Mouse (Mus musculus) hindbrain, postnatal 0 days (tissue): Measurements from ENCODE around the gene Tex9. TPM values are rescaled to one million over a fixed set of nuclear protein-coding genes. Genes with fewer than 3 reads are reported as not detected.

Source experiments
- ATAC-seq: fragments of 200-750 bp; cut with Nextera tagmentation; 2 replicates; pipeline ENCODE4 v1.8.0; 2017; ENCODE audit warnings: mild to moderate bottlenecking, moderate TSS enrichment, moderate library complexity
- DNase-seq: peaks from one replicate; pipeline ENCODE4 v3.0.0-alpha.2; 2015; ENCODE audit warnings: low spot score
- H3K27ac ChIP-seq: fragments of 300-500 bp; sonication (generic); 2 replicates; pipeline ENCODE4 v1.5.1; 2014; ENCODE audit warnings: mild to moderate bottlenecking
- H3K27me3 ChIP-seq: fragments of 300-500 bp; sonication (generic); 2 replicates; pipeline ENCODE4 v1.6.1; 2014; ENCODE audit warnings: low read length, mixed read lengths; ENCODE audit not compliant: insufficient read depth
- H3K36me3 ChIP-seq: fragments of 300-500 bp; sonication (generic); 2 replicates; pipeline ENCODE4 v1.6.1; 2014; ENCODE audit warnings: low read length, mixed read lengths; ENCODE audit not compliant: insufficient read depth
- H3K4me1 ChIP-seq: fragments of 300-500 bp; sonication (generic); 2 replicates; pipeline ENCODE4 v1.6.1; 2014; ENCODE audit warnings: antibody characterized with exemption, low read length, mixed read lengths; ENCODE audit not compliant: insufficient read depth
- H3K4me2 ChIP-seq: fragments of 300-500 bp; sonication (generic); 2 replicates; pipeline ENCODE4 v1.6.1; 2014; ENCODE audit warnings: low read depth, mild to moderate bottlenecking, low read length, moderate library complexity, mixed read lengths
- H3K4me3 ChIP-seq: fragments of 300-500 bp; sonication (generic); 2 replicates; pipeline ENCODE4 v1.5.1; 2014; ENCODE audit warnings: low read length
- H3K9ac ChIP-seq: fragments of 300-500 bp; sonication (generic); replicated peaks from 2 replicates; pipeline ENCODE4 v1.6.1; 2014; ENCODE audit warnings: mild to moderate bottlenecking, low read length, moderate library complexity, mixed read lengths
- H3K9me3 ChIP-seq: fragments of 300-500 bp; sonication (generic); 2 replicates; pipeline ENCODE4 v1.6.1; 2016; ENCODE audit warnings: low read length, mixed read lengths
- CTCF ChIP-seq: IDR thresholded peaks from 2 replicates; pipeline ENCODE4 v1.5.1; 2016; ENCODE audit warnings: antibody characterized with exemption, control low read depth, low read depth
- WGBS: fragments of 180-500 bp; shearing (Covaris S2); extraction: QIAGEN DNeasy Blood & Tissue Kit; methylation state at CpG from one replicate; pipeline ENCODE4 v1.1.7; 2014; 5-methylcytosine and 5-hydroxymethylcytosine counted together
- polyA plus RNA-seq: library from polyadenylated mRNA; unstranded; fragments of >200 nt; fragmentation: Nextera tagmentation; extraction: Ambion mirVana; gene quantifications from 2 replicates; pipeline ENCODE4 v1.2.1, GENCODE M21; 2015
- total RNA-seq: library from RNA; depleted of rRNA; stranded (reverse); fragments of >200 nt; gene quantifications from 2 replicates; pipeline ENCODE4 v1.2.3, GENCODE M21; 2014

Gene Tex9
- total and polyA plus RNA-seq, 2 experiments from 2014 or later, result 16.8 to 41.9 TPM

- H3K9me3 ChIP-seq, result no peaks in the 10 kb centered on the region
- H3K4me2 ChIP-seq, result peak overlapping the region; percentile 60
- peak; percentile 44 for TF ChIP-seq CTCF
- H3K9ac ChIP-seq, result peak overlapping the region; percentile 95
- under 1% methylated on average over 34 of the region's 35 CpGs for WGBS
- peak; percentile 93 for ATAC-seq
- DNase-seq, result peak; percentile 96
- H3K27me3 ChIP-seq, result no peaks in the 10 kb centered on the region
- H3K36me3 ChIP-seq, result no peaks in the 10 kb centered on the region
- peak overlapping the region; percentile 93 for H3K4me3 ChIP-seq
- H3K4me1 ChIP-seq, result no peaks in the 10 kb centered on the region
- H3K27ac ChIP-seq, result peak overlapping the region; percentile 100
Observed at GRCm38 (mm10) chr9:72531291-72531995, 39.4 kb upstream of the Tex9 start.

- TF ChIP-seq CTCF, result no peak; the same call in 1 of the 2 replicates
- peak overlapping the region; percentile 60 for H3K4me2 ChIP-seq
- ATAC-seq, result peak; percentile 6
- no peaks in the 10 kb centered on the region for H3K4me1 ChIP-seq
- peak overlapping the region; percentile 93 for H3K4me3 ChIP-seq
- peak overlapping the region; percentile 100 for H3K27ac ChIP-seq
- DNase-seq, result no peak
- WGBS, result 6% methylated on average over 4 of the region's 4 CpGs
- H3K9ac ChIP-seq, result peak overlapping the region; percentile 95
- H3K9me3 ChIP-seq, result no peaks in the 10 kb centered on the region
- no peaks in the 10 kb centered on the region for H3K27me3 ChIP-seq
- H3K36me3 ChIP-seq, result no peaks in the 10 kb centered on the region
Observed at GRCm38 (mm10) chr9:72530824-72531223, 38.8 kb upstream of the Tex9 start.

- WGBS, result 1% methylated on average over 12 of the region's 12 CpGs
- DNase-seq (peak; percentile 96), ATAC-seq (no peak)
- Histone ChIP-seq H3K4me3 (no peak overlapping the region), H3K9ac (no peak overlapping the region), H3K27ac (peak overlapping the region; percentile 100), H3K4me2 (peak overlapping the region; percentile 60), H3K27me3 (no peaks in the 10 kb centered on the region), H3K4me1 (no peaks in the 10 kb centered on the region), H3K9me3 (no peaks in the 10 kb centered on the region), H3K36me3 (no peaks in the 10 kb centered on the region)
- peak; percentile 100 for TF ChIP-seq CTCF
Observed at GRCm38 (mm10) chr9:72530237-72530636, 38.2 kb upstream of the Tex9 start.

GRCm38 (mm10) chr9:72526091-72526490 is 34.1 kb upstream of the Tex9 start:
- no peaks in the 10 kb centered on the region for H3K36me3 ChIP-seq
- no peak for TF ChIP-seq CTCF
- no peak overlapping the region for H3K27ac ChIP-seq
- no peak overlapping the region for H3K9ac ChIP-seq
- no peaks in the 10 kb centered on the region for H3K27me3 ChIP-seq
- DNase-seq, result no peak
- H3K4me1 ChIP-seq, result no peaks in the 10 kb centered on the region
- 86% methylated on average over 1 of the region's 1 CpGs for WGBS
- no peak for ATAC-seq
- H3K4me3 ChIP-seq, result no peak overlapping the region
- H3K4me2 ChIP-seq, result no peak overlapping the region
- H3K9me3 ChIP-seq, result no peaks in the 10 kb centered on the region

GRCm38 (mm10) chr9:72520849-72521248 is 28.8 kb upstream of the Tex9 start:
- Histone ChIP-seq H3K4me3 (no peak overlapping the region), H3K36me3 (no peaks in the 10 kb centered on the region), H3K9ac (no peak overlapping the region), H3K9me3 (no peaks in the 10 kb centered on the region), H3K4me2 (no peak overlapping the region), H3K27ac (no peak overlapping the region), H3K4me1 (no peaks in the 10 kb centered on the region), H3K27me3 (no peaks in the 10 kb centered on the region)
- DNase-seq, result no peak
- TF ChIP-seq CTCF, result no peak
- no peak for ATAC-seq

GRCm38 (mm10) chr9:72519246-72519645 is 27.2 kb upstream of the Tex9 start:
- Histone ChIP-seq H3K27me3 (no peaks in the 10 kb centered on the region), H3K4me3 (no peak overlapping the region), H3K4me2 (no peak overlapping the region), H3K27ac (no peak overlapping the region), H3K9me3 (no peaks in the 10 kb centered on the region), H3K9ac (no peak overlapping the region), H3K4me1 (no peaks in the 10 kb centered on the region), H3K36me3 (no peaks in the 10 kb centered on the region)
- DNase-seq (no peak), ATAC-seq (no peak)
- TF ChIP-seq CTCF, result no peak

- no peak overlapping the region for H3K9ac ChIP-seq
- no peak for DNase-seq
- H3K4me1 ChIP-seq, result no peaks in the 10 kb centered on the region
- H3K4me3 ChIP-seq, result no peak overlapping the region
- H3K27ac ChIP-seq, result no peak overlapping the region
- H3K36me3 ChIP-seq, result no peaks in the 10 kb centered on the region
- no peak for TF ChIP-seq CTCF
- no peaks in the 10 kb centered on the region for H3K27me3 ChIP-seq
- no peaks in the 10 kb centered on the region for H3K9me3 ChIP-seq
- H3K4me2 ChIP-seq, result no peak overlapping the region
- no peak for ATAC-seq
Observed at GRCm38 (mm10) chr9:72515366-72515765, 23.4 kb upstream of the Tex9 start.
